Mouse (Mus musculus) lung, postnatal 36 days (tissue): ENCODE data around the gene Tgm6.
A peak's percentile ranks its signal among the peaks of the same experiment; 100 is the strongest.

ENCODE experiments used
- DNase-seq: peaks from one replicate; pipeline ENCODE4 v3.0.0; 2022; ENCODE audit warnings: mixed read lengths

Gene Tgm6

GRCm38 (mm10) chr2:130112116-130112515 is at the start of gene Tgm6:
Gene Tgm6, plus strand, starts transcription at chr2:130112416.
- no peak for DNase-seq

GRCm38 (mm10) chr2:130068228-130068627 is 44.0 kb upstream of the Tgm6 start:
- DNase-seq = peak; percentile 61

GRCm38 (mm10) chr2:130070396-130070795 is 41.8 kb upstream of the Tgm6 start:
- DNase-seq = no peak

- no peak for DNase-seq
Measured at GRCm38 (mm10) chr2:130112804-130113203, 588 bp downstream of the Tgm6 start.

- DNase-seq = peak; percentile 25
Measured at GRCm38 (mm10) chr2:130113379-130113778, 1.2 kb downstream of the Tgm6 start.

GRCm38 (mm10) chr2:130118649-130119048 is 6.4 kb downstream of the Tgm6 start:
- no peak for DNase-seq

- no peak for DNase-seq
Measured at GRCm38 (mm10) chr2:130125279-130126059, 13.3 kb downstream of the Tgm6 start.

GRCm38 (mm10) chr2:130126073-130126472 is 13.9 kb downstream of the Tgm6 start:
- DNase-seq = no peak

GRCm38 (mm10) chr2:130129687-130130086 is 17.5 kb downstream of the Tgm6 start:
- no peak for DNase-seq

GRCm38 (mm10) chr2:130143011-130143410 is 30.8 kb downstream of the Tgm6 start:
- no peak for DNase-seq

- DNase-seq = no peak
Measured at GRCm38 (mm10) chr2:130144703-130145324, 32.6 kb downstream of the Tgm6 start.

- no peak for DNase-seq
Measured at GRCm38 (mm10) chr2:130146089-130146668, 34.0 kb downstream of the Tgm6 start.

GRCm38 (mm10) chr2:130155171-130155570 is 43.0 kb downstream of the Tgm6 start:
- DNase-seq = no peak

- no peak for DNase-seq
Measured at GRCm38 (mm10) chr2:130155851-130156250, 43.6 kb downstream of the Tgm6 start.

GRCm38 (mm10) chr2:130157231-130158087 is 45.2 kb downstream of the Tgm6 start:
- DNase-seq = no peak

GRCm38 (mm10) chr2:130158088-130158437 is 45.8 kb downstream of the Tgm6 start:
- DNase-seq = no peak

GRCm38 (mm10) chr2:130162701-130163100 is 50.5 kb downstream of the Tgm6 start:
- no peak for DNase-seq

GRCm38 (mm10) chr2:130166311-130167214 is 54.3 kb downstream of the Tgm6 start:
- DNase-seq = peak; percentile 20

- DNase-seq = peak; percentile 66
Measured at GRCm38 (mm10) chr2:130167861-130168260, 55.6 kb downstream of the Tgm6 start.

GRCm38 (mm10) chr2:130171674-130172073 is 59.5 kb downstream of the Tgm6 start:
- DNase-seq = no peak

- DNase-seq = peak; percentile 2
Measured at GRCm38 (mm10) chr2:130176820-130177219, 64.6 kb downstream of the Tgm6 start.

GRCm38 (mm10) chr2:130178381-130178705 is 66.1 kb downstream of the Tgm6 start:
- DNase-seq = no peak
